Mouse (Mus musculus): ENCODE measurements around the gene 2310046K23Rik. TPM values are rescaled to one million over a fixed set of nuclear protein-coding genes. Genes with fewer than 3 reads are reported as not detected.

The 2310046K23Rik gene
- polyA plus RNA-seq (2015; fragmentation: Nextera tagmentation; extraction: Ambion mirVana): not detected in 2 replicates

DNA sequence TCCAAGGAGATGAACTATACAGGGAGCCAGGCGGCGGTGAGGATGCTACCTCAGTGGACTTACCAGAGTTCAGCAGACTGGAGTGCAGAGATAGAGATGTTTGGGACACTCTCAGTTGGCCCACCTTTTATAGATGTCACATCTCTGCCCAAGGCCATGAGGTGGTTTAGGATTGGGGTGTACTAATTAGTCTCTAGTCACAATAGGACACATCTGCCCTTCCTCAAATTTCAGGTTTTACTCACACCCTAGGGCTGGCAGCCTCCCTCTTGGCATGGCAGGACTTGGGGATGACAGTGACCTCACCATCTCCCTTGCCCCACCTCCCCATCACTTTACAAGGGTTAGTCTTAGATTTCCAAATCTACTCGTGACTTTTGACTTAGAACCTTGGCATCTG, at the start of gene 2310046K23Rik:
Gene 2310046K23Rik (minus strand): TSS at position 101 of the 400 bp plus-strand sequence.
- no peak within 1 kb of the TSS for H3K4me2 ChIP-seq
- H3K27ac ChIP-seq (replicated peaks): no peak within 1 kb of the TSS
- no peaks in the 10 kb centered on the region for H3K27me3 ChIP-seq (replicated peaks)
- H3K36me3 ChIP-seq: no peaks in the 10 kb centered on the region
- H3K9me3 ChIP-seq: no peaks in the 10 kb centered on the region
- H3K4me3 ChIP-seq: no peak within 1 kb of the TSS
- H3K4me1 ChIP-seq: no peaks in the 10 kb centered on the region
- WGBS: 75% methylated on average over 3 of the region's 3 CpGs
- no peak for ATAC-seq (ENCODE audit: extremely low read depth, insufficient number of reproducible peaks, low FRiP score, low TSS enrichment)
- H3K9ac ChIP-seq: no peak within 1 kb of the TSS

DNA sequence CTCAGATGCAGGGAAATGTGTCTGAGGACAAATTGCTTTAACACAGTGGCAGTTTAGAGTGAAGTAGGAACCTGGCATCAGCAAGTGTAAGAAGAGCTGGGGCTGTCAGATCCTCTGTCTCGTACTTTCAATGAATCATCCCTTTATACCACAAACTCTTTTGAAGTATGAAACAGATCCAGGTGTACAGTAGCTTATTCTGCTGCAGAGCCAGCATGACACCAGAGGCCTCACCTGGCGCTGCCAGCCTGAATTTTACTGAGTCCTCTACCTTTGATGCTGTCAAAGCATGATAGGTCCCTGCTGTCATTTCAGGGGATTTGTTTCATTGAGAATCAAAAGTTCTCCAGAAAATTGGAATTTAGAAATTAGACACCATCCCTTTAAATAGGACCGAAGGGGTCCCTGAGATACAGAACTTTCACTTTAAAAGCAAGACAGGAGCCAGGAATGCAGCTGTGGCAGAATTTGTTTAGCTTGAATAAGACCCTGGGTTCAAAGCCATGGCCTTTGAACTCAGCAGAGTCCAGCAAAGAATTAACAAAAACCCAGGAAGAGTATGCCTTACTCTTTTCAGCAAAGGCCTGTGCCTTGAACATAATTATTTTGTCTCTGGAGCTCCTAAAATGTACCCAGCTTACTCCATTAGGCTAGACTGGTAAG, 49.0 kb upstream of the 2310046K23Rik start:
- Histone ChIP-seq H3K4me2 (no peak overlapping the region), H3K9me3 (no peaks in the 10 kb centered on the region), H3K36me3 (no peaks in the 10 kb centered on the region), H3K27ac (replicated peaks) (no peak overlapping the region), H3K4me3 (no peak overlapping the region), H3K4me1 (no peaks in the 10 kb centered on the region), H3K27me3 (replicated peaks) (no peaks in the 10 kb centered on the region), H3K9ac (no peak overlapping the region)
- no peak for ATAC-seq (ENCODE audit: extremely low read depth, insufficient number of reproducible peaks, low FRiP score, low TSS enrichment)
- WGBS: 72% methylated on average over 3 of the region's 3 CpGs

DNA sequence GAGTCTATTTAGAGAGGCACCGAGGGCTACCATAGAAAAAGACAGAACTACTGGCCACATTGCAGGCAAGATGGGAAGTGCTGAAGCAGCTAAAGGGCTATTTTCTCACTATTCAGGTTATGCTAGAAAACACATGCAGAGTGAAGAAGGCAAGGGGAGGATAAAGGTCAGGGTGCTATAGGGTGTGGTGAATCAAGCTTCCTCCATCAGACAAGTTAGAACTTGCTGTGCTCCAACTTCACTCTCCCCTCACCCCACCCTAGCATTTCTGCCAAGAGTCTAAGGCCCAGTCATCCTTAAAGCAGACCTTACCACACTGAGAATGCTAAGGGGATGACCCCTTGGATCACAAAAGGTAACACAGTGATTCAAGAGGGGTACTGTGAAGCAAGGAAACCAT, 45.2 kb upstream of the 2310046K23Rik start:
- Histone ChIP-seq H3K9me3 (no peaks in the 10 kb centered on the region), H3K27me3 (replicated peaks) (no peaks in the 10 kb centered on the region), H3K4me3 (no peak overlapping the region), H3K4me1 (no peaks in the 10 kb centered on the region), H3K36me3 (no peaks in the 10 kb centered on the region), H3K4me2 (no peak overlapping the region), H3K27ac (replicated peaks) (no peak overlapping the region), H3K9ac (no peak overlapping the region)
- no peak for ATAC-seq (ENCODE audit: extremely low read depth, insufficient number of reproducible peaks, low FRiP score, low TSS enrichment)
- 74% methylated on average over 1 of the region's 1 CpGs for WGBS

DNA sequence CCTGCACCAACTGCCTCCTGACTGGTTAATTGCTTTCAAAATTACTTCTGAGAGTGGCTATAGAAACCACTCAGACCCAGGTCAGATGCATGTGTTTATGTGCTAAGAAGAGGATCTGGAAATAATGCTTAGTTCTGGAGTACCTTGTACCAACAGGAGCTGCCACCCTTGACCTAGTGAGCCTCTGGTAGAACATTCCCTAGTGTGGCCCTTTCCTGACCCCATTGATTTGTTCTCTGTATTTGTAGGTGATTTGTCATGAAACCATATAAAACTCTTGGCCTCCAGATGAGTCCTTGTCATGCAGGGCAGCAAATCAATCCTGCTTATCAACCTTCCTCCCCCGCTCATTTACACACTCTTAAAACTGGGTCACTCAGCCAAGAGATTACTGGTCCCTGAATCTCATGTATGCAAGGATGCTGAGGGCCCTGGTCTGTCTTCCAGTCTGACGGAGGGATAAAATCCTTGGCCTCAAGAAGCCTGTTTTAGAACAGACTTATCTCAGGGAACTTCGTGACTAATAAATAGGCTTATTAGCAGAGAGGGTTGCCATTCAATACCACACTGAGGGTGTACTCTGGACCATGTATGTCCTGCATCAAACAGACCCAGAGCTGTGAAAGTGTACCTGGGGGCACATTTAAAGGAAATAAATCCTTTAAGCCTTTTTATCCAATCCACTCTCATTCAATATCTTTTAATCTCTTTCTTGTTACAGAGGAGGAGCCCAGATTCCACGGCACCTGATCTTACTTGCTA, 44.5 kb upstream of the 2310046K23Rik start:
- Histone ChIP-seq H3K9ac (no peak overlapping the region), H3K4me2 (no peak overlapping the region), H3K27ac (replicated peaks) (no peak overlapping the region), H3K27me3 (replicated peaks) (no peaks in the 10 kb centered on the region), H3K36me3 (no peaks in the 10 kb centered on the region), H3K4me3 (no peak overlapping the region), H3K9me3 (no peaks in the 10 kb centered on the region), H3K4me1 (no peaks in the 10 kb centered on the region)
- ATAC-seq (ENCODE audit: extremely low read depth, insufficient number of reproducible peaks, low FRiP score, low TSS enrichment): no peak
- WGBS: 50% methylated on average over 4 of the region's 4 CpGs

DNA sequence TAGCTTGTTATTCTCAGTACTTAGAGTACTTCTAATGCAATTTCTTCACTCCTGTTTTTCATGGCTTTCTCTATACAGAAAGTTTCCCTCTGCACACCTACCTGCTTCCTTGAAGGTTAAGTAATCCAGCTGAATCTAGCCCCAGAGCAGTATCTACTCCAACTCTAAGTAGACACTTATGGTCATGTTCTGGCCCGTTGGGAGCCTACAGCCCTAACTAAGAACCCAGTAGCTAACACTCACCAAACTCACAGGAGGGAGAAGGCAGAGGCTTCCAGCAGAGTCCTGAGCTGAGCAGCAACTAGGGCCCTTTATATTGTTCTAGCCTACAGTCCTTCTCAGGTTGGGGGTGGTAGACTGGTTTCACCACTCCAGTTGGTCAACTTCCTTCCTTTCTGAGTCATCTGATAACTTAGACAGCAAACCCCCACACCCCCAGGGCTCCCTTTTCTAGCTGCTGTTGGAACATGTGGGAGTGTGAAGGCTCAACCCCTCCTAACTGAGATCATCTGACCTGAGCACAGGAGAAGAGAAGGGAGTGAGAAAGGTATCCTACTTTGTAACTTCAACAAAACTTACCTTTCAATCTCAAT, 39.2 kb upstream of the 2310046K23Rik start, which contains the start of gene Ivl:
Gene Ivl (minus strand): TSS at position 287 of the 593 bp plus-strand sequence.
- Histone ChIP-seq H3K9me3 (no peaks in the 10 kb centered on the region), H3K4me2 (no peak within 1 kb of the TSS), H3K27ac (replicated peaks) (no peak within 1 kb of the TSS), H3K36me3 (no peaks in the 10 kb centered on the region), H3K9ac (no peak within 1 kb of the TSS), H3K4me1 (no peaks in the 10 kb centered on the region), H3K4me3 (no peak within 1 kb of the TSS), H3K27me3 (replicated peaks) (no peaks in the 10 kb centered on the region)
- no peak for ATAC-seq (ENCODE audit: extremely low read depth, insufficient number of reproducible peaks, low FRiP score, low TSS enrichment)
- WGBS: 41% methylated on average over 1 of the region's 1 CpGs

DNA sequence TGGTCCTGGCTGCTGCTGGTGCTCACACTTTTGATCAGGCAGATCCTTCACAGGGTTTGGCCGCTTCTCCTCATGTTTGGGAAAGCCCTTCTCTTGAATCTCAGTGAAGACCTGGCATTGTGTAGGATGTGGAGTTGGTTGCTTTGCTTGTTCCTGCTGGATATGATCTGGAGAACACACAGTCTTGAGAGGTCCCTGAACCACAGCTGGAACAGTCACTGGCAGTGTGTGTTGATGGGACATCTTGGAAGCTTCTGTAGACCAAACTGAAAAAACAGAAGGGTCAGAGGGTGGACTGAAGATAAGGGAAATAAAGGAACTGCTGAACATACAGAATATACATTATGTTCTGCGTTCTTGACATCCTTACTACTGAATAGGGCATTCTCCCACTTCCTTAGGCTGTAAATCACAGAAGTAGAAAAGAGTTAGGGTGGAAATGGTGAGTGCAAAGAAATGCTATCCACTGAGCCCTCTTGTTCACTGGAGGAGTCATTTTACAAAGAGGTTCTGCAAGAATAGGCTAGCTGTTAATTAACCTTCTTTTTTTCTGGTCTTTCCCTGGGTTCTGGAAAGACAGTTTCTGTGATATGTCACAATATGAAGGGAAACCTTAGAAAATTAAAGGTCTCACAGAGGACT, 38.3 kb upstream of the 2310046K23Rik start:
- H3K27ac ChIP-seq (replicated peaks): no peak overlapping the region
- H3K4me2 ChIP-seq: no peak overlapping the region
- no peaks in the 10 kb centered on the region for H3K9me3 ChIP-seq
- no peaks in the 10 kb centered on the region for H3K4me1 ChIP-seq
- ATAC-seq (ENCODE audit: extremely low read depth, insufficient number of reproducible peaks, low FRiP score, low TSS enrichment): no peak
- H3K27me3 ChIP-seq (replicated peaks): no peaks in the 10 kb centered on the region
- 48% methylated on average over 2 of the region's 2 CpGs for WGBS
- no peak overlapping the region for H3K9ac ChIP-seq
- no peak overlapping the region for H3K4me3 ChIP-seq
- no peaks in the 10 kb centered on the region for H3K36me3 ChIP-seq

DNA sequence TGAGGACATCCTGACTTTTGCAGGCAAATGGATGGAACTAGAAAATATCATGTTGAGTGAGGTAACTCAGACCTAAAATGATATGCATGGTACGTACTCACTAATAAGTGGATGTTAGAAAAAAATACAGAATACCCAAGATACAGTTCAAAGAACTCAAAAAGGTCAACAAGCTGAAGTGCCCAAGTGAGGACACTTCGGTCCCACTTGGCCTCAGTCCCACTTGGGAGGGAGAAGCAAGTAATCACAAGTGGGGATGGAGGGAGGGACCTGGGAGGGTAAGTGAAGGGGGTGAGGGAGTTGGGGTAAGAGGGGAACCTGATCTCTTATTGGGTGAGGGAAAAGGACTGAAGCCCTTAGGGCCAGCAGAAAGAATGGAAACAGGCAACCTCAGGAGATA, 34.4 kb upstream of the 2310046K23Rik start:
- Histone ChIP-seq H3K27ac (replicated peaks) (no peak overlapping the region), H3K27me3 (replicated peaks) (no peaks in the 10 kb centered on the region), H3K9ac (no peak overlapping the region), H3K9me3 (no peaks in the 10 kb centered on the region), H3K4me1 (no peaks in the 10 kb centered on the region), H3K36me3 (no peaks in the 10 kb centered on the region), H3K4me2 (no peak overlapping the region), H3K4me3 (no peak overlapping the region)
- 70% methylated on average over 2 of the region's 2 CpGs for WGBS
- ATAC-seq (ENCODE audit: extremely low read depth, insufficient number of reproducible peaks, low FRiP score, low TSS enrichment): no peak

DNA sequence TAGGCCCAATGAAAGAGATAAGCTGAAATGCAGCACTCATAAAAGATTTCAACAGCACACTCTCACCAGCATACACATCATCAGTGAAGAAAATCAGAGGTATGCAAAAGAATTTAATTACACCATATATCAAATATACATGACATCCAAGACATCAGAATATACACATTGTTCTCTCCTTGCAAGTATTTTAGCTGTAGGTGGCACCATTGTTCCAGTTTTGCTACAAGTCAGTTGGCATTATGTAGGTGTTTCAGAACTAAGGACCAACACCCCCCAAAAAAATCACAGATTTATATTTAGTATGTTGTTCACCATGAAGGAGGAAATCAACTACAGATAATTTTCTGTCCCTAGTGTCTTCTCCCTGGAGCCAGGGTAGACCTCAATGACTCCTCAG, 31.1 kb upstream of the 2310046K23Rik start:
- no peak overlapping the region for H3K4me3 ChIP-seq
- no peak for ATAC-seq (ENCODE audit: extremely low read depth, insufficient number of reproducible peaks, low FRiP score, low TSS enrichment)
- no peaks in the 10 kb centered on the region for H3K4me1 ChIP-seq
- no peak overlapping the region for H3K9ac ChIP-seq
- no peaks in the 10 kb centered on the region for H3K9me3 ChIP-seq
- no peaks in the 10 kb centered on the region for H3K36me3 ChIP-seq
- H3K4me2 ChIP-seq: no peak overlapping the region
- H3K27me3 ChIP-seq (replicated peaks): no peaks in the 10 kb centered on the region
- H3K27ac ChIP-seq (replicated peaks): no peak overlapping the region

DNA sequence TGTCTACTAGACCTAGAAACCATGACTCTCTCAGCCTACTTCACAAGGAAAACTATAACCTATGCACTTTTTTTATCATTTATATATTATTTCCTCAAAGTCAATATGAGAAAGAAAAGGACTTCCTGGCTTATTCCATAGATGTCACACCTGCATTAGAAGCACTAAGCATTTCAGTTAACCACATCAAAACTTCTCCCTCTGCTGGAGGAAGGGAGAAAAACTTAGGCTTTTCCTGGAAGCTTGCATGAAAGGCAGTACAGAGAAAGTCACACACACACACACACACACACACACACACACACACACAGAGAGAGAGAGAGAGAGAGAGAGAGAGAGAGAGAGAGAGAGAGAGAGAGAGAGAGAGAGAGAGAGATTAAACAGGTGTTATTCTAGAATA, 22.0 kb downstream of the 2310046K23Rik start:
- Histone ChIP-seq H3K9me3 (no peaks in the 10 kb centered on the region), H3K9ac (no peak overlapping the region), H3K4me3 (no peak overlapping the region), H3K4me2 (no peak overlapping the region), H3K4me1 (no peaks in the 10 kb centered on the region), H3K27ac (replicated peaks) (no peak overlapping the region), H3K27me3 (replicated peaks) (no peaks in the 10 kb centered on the region), H3K36me3 (no peaks in the 10 kb centered on the region)
- ATAC-seq (ENCODE audit: extremely low read depth, insufficient number of reproducible peaks, low FRiP score, low TSS enrichment): no peak

DNA sequence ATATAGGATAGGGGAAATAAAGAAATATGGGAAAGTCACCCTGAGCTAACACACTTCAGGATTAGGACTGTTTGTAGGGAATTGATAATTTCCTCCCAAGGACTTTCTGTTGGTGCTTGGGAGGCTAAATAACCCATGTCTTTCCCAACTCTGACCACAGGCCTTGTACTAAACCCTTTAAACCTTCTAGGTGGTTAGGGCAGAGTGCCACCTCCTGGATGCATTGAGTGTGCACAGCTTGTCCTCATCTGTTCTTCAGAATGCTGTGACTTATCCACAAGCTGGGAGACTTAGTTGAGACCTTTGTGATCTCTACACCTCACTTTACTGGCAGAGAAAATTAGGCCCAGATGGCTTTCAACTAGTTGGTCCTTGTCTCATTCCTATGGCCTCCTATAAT, 23.5 kb downstream of the 2310046K23Rik start:
- Histone ChIP-seq H3K4me3 (no peak overlapping the region), H3K4me1 (no peaks in the 10 kb centered on the region), H3K4me2 (no peak overlapping the region), H3K9ac (no peak overlapping the region), H3K9me3 (no peaks in the 10 kb centered on the region), H3K27ac (replicated peaks) (no peak overlapping the region), H3K36me3 (no peaks in the 10 kb centered on the region), H3K27me3 (replicated peaks) (no peaks in the 10 kb centered on the region)
- ATAC-seq (ENCODE audit: extremely low read depth, insufficient number of reproducible peaks, low FRiP score, low TSS enrichment): no peak

DNA sequence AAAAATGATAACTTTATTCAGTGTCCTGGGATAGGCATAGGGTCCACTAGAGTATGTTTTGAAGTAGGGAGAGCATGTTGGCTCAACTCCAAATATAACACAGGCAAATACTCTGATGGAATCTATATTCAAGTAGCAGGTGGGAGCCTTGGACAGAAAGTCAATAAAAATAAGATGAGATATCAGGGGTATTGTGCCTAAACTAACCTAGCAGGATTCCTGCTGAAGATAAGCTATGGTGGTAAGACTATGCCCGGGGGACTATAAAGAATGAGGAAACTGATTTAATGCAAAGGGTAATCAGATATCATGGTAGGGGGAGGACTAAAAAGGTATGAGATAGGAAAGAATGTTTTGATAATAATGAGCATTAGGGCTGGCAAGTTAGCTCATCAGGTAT, 26.1 kb downstream of the 2310046K23Rik start:
- Histone ChIP-seq H3K36me3 (no peaks in the 10 kb centered on the region), H3K9me3 (no peaks in the 10 kb centered on the region), H3K27ac (replicated peaks) (no peak overlapping the region), H3K4me1 (no peaks in the 10 kb centered on the region), H3K4me3 (no peak overlapping the region), H3K4me2 (no peak overlapping the region), H3K9ac (no peak overlapping the region), H3K27me3 (replicated peaks) (no peaks in the 10 kb centered on the region)
- WGBS: 63% methylated on average over 1 of the region's 1 CpGs
- ATAC-seq (ENCODE audit: extremely low read depth, insufficient number of reproducible peaks, low FRiP score, low TSS enrichment): no peak

Measured in heart, embryonic 13.5 days (tissue).